Mouse (Mus musculus): ENCODE measurements at regions not wholly inside any gene's neighbourhood (a gene's known extent, or its start where the extent isn't known, plus 50 kb on each side); places are given as distances from the start of the nearest gene placed in this dataset.

DNA sequence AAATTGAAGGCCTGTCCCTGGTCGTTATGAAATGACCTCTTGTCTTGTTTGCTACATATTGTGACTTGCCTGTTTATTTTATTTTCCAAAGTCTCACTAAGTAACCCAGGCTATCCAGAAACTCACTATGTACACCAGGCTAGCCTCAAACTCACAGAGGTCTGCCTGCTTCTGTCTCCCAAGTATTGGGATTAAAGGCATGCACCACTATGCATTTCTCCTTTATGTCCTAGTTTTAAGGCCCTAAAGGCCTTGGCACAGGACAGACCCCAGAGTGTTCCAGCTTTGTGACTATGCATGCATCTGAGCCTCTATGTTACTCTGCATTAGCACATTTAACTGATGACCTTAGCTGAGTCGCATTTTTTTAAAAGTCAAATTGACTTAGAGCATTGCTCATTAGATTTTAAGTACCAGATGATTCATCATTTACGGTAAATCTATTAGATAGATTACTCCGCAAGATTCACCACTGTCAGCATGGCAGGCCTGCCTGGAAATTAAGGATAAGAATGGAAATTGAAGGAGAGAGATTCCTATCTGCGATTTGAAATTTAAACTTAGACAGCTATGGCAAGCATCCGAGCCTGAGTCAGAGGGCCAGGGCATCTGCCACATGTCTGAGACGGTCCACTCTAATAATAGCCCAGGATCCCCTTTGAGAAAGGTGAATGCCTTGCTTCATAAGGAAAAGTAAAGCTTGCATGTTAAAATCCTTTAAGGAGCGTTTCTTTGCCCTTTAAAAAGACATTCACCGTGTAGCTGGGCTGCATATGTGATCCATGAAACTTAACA is 78.0 kb upstream of the Otud4 start:
- TF ChIP-seq CTCF (IDR thresholded peaks at IDR 0.05; ENCODE audit: low read depth, low read length) (no peak), POLR2A (IDR thresholded peaks at IDR 0.05; ENCODE audit: insufficient read depth, low read length) (no peak)
